Mouse (Mus musculus) megakaryocyte, embryonic 14.5 days (primary cell): Measurements from ENCODE around the gene Larp1b. TPM values are rescaled to one million over a fixed set of nuclear protein-coding genes. Genes with fewer than 3 reads are reported as not detected.

Experiments
- H3K27me3 ChIP-seq: replicated peaks from 2 replicates; pipeline ENCODE3; 2012; ENCODE audit warnings: inconsistent platforms
- H3K36me3 ChIP-seq: replicated peaks from 2 replicates; pipeline ENCODE3; 2012; ENCODE audit warnings: low read length, inconsistent platforms, mixed read lengths
- H3K4me1 ChIP-seq: 2 replicates; pipeline ENCODE4 v1.6.1; 2012; ENCODE audit warnings: inconsistent platforms
- H3K4me3 ChIP-seq: replicated peaks from 2 replicates; pipeline ENCODE3; 2012; ENCODE audit warnings: moderate library complexity, mild to moderate bottlenecking, inconsistent platforms
- H3K9me3 ChIP-seq: 2 replicates; pipeline ENCODE4 v1.6.1; 2012; ENCODE audit warnings: inconsistent platforms
- FLI1 ChIP-seq: IDR thresholded peaks from 2 replicates; pipeline ENCODE4 v1.6.1; 2012; ENCODE audit warnings: low read length, inconsistent platforms, mixed read lengths
- GATA1 ChIP-seq: IDR thresholded peaks from 3 replicates; pipeline ENCODE4 v1.6.1; 2012; ENCODE audit warnings: mixed read lengths, low read length, inconsistent platforms, borderline replicate concordance
- polyA plus RNA-seq: library from polyadenylated mRNA; stranded (reverse); fragments of >175 nt; gene quantifications from 2 replicates; pipeline ENCODE4 v1.2.3, GENCODE M21; 2012; ENCODE audit warnings: low replicate concordance; ENCODE audit not compliant: insufficient read depth

The Larp1b gene
- polyA plus RNA-seq, 1 experiment = 31.6 TPM

DNA sequence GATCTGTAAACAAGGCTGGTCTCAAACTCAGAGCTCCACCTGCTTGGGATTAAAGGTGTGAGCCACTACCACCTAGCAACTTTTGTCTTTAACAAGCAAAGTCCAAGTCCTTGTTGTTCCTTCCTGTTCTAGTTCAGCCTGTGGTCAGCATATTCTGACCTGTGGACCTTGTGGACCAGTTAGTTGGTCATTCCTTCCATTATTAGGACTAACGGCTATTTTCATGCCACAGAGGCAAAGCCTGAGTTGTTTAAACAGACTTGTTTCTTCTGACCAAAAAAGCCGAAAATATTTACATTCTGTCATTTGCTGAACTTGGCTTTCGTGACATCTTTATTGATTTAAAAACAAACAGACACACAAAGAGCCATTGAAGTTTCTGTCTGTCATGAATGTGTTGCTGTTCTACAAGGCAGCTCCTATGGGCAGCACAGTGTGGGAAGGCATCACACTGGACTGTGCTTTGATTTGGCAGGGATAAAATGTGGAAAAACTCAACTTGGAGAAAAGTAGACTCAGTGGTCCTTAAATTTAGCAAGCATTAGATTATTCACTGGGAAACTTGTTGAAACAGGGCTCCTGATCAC, 68.5 kb downstream of the Larp1b start:
- no peak for TF ChIP-seq FLI1
- TF ChIP-seq GATA1 = no peak
- Histone ChIP-seq H3K27me3 (no peaks in the 10 kb centered on the region), H3K36me3 (peaks cover 2% of the 10 kb centered on the region), H3K4me3 (no peak overlapping the region), H3K9me3 (no peaks in the 10 kb centered on the region), H3K4me1 (peaks cover 26% of the 10 kb centered on the region)

DNA sequence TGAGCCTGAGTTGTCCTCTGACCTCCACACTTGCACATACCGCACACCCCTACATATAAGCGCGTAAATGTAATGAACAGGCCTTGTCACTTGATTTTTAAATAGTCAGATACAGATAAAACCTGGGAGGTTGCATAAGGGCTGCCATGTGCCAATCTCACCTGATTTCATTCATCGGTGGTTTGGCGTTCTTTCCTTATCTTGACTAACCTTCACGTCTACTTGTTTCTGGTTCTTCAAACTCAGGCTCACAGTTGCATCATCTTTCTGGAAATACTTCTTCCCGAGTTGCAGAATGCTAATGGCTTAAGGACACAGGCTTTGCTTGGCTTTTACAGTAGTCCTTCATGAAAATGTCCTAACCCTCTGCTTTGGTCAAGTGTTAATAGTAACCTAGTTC, 71.1 kb downstream of the Larp1b start:
- Histone ChIP-seq H3K9me3 (no peaks in the 10 kb centered on the region), H3K4me1 (peaks cover 22% of the 10 kb centered on the region), H3K4me3 (no peak overlapping the region), H3K36me3 (peaks cover 5% of the 10 kb centered on the region), H3K27me3 (no peaks in the 10 kb centered on the region)
- no peak for TF ChIP-seq GATA1
- no peak for TF ChIP-seq FLI1

DNA sequence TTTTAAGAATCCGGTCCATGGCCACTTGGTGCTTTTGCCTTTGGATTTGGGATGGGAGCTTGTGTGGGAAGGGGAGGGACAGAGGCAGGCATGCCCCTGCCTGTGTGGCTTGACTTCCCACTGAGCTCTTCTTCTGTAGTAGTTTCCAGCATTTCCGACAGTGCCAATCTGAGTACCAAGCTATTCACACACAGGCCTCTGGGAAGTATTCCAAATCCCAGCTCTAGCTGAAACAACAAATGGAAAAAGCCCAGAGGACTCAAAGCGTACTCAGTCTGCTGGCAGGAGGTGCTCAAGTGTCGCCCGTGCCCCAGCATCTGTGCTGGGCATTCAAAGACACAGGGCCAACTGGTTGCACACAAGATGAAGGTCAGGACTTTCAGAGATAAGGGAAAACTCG, 72.4 kb downstream of the Larp1b start:
- peaks cover 13% of the 10 kb centered on the region for H3K4me1 ChIP-seq
- no peaks in the 10 kb centered on the region for H3K9me3 ChIP-seq
- H3K4me3 ChIP-seq = no peak overlapping the region
- TF ChIP-seq FLI1 (no peak), GATA1 (no peak)
- peaks cover 5% of the 10 kb centered on the region for H3K36me3 ChIP-seq
- no peaks in the 10 kb centered on the region for H3K27me3 ChIP-seq

DNA sequence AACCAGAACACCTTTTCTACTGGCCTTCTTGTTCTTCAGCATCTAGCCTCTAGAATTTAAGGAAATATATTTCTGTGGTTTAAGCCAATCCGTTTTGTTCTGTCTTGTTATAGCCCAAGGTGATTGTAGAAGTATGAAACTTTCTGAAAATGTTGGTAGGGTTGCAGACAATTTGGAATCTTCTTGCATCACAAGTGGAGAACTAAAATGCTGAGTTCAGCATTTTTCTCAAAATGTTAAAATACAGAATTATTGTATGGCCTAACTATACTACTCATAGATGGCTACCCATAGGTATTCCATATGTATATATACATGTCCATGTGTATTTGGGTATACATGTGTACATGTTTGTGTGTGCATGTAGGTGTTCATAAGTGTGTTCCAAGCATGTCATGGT, 81.1 kb downstream of the Larp1b start:
- Histone ChIP-seq H3K4me3 (no peak overlapping the region), H3K4me1 (peaks cover 3% of the 10 kb centered on the region; the same call in 1 of the 2 replicates), H3K9me3 (no peaks in the 10 kb centered on the region), H3K36me3 (no peaks in the 10 kb centered on the region), H3K27me3 (no peaks in the 10 kb centered on the region)
- TF ChIP-seq FLI1 = no peak
- TF ChIP-seq GATA1 = no peak

DNA sequence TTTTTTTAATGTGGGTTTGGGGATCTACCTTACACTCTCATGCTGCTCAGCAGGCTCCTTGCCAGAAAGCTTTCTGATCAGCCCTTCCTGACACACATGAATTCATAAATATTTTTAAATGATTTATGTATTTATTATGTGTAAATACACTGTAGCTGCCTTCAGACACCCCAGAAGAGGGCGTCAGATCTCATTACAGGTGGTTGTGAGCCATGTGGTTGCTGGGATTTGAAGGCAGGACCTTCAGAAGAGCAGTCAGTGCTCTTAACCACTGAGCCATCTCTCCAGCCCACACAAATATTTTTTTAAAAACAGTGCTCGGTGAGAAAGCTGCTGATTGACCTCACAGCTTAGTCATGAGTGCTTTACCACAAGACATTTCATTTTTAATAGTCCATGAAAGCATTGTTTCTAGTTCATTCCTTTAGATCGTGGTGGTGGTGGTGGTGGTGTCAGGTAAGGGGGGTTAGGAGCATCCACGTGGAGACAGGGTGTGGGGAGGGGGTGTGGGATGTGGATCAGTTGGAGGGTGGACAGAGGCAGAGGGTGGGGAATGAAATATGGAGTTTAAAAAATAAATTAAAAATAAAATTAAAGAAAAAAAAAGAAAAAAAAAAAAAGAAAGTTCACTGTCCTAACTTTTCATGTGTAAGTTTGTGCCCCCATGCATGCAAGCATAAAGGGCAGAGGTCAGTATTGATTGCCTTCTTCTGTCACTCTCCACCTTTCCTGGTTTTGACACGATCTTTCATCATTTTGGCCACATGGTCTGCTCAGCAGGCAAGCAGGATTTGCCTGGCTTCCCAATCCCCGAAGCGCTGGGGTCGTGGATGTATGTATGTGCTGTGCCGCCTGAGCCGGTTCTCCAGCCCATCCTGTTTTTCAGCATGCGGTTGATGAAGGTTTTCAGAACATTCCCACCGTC, 81.9 kb downstream of the Larp1b start:
- no peak overlapping the region for H3K4me3 ChIP-seq
- no peak for TF ChIP-seq FLI1
- TF ChIP-seq GATA1 = no peak
- H3K9me3 ChIP-seq = no peaks in the 10 kb centered on the region

DNA sequence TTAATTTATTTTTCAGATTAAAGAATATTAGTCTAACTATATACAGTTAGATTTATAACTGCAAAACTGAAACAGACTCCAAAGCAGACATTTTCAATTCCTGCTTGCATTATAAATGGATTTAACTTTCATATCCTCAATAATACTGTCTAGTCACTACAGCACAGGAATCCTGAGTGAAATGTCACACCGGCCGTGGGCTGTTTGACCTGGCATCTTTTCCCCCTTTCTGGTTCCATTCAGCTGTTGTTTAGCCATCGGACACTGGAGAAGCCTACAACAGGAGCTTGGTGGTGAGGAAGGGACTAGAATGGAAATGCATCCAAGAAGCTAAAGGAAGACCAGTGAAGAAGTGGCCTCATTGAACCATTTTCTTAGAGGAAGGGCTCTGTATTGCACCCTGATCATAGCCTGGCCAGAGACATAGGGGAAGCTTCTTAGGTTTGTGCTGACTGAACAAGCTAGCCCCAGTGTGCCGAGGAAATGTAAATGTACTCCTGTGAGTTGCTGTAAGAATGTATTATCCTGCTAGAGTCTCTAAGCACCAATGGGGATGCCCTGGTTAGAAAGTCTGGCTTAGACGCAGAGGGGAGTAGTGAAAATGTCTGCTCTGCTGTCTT, 88.8 kb downstream of the Larp1b start:
- H3K4me1 ChIP-seq = peaks cover 7% of the 10 kb centered on the region; the same call in 1 of the 2 replicates
- no peak for TF ChIP-seq GATA1
- no peak for TF ChIP-seq FLI1
- H3K36me3 ChIP-seq = peaks cover 2% of the 10 kb centered on the region
- no peaks in the 10 kb centered on the region for H3K9me3 ChIP-seq
- no peaks in the 10 kb centered on the region for H3K27me3 ChIP-seq
- no peak overlapping the region for H3K4me3 ChIP-seq

More for the DNA sequence above, 81.9 kb downstream of the Larp1b start:
- Histone ChIP-seq H3K4me1 (peaks cover 3% of the 10 kb centered on the region; the same call in 1 of the 2 replicates), H3K27me3 (no peaks in the 10 kb centered on the region), H3K36me3 (no peaks in the 10 kb centered on the region)

DNA sequence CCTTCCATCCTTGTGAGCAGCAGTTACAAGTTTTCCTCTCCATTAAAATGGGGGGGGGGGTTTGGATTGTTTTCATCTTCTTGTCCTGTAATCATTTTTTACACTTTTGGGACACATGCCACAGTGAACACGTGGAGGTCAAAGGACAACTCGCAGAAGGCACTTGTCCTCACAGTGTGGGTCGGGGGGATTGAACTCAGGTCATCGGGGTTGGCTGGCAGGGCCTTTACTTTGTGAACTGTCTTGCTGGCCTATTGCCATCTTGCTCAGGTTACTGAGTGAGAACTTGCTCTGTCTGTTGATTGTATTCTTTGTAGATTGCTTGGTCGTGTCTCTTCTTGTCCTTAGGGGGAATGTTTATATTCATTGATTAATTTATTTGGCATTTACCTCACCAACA, 91.6 kb downstream of the Larp1b start:
- TF ChIP-seq FLI1 (no peak), GATA1 (no peak)
- no peak overlapping the region for H3K4me3 ChIP-seq
- no peaks in the 10 kb centered on the region for H3K9me3 ChIP-seq
- no peaks in the 10 kb centered on the region for H3K27me3 ChIP-seq
- peaks cover 2% of the 10 kb centered on the region for H3K36me3 ChIP-seq
- H3K4me1 ChIP-seq = peaks cover 18% of the 10 kb centered on the region

DNA sequence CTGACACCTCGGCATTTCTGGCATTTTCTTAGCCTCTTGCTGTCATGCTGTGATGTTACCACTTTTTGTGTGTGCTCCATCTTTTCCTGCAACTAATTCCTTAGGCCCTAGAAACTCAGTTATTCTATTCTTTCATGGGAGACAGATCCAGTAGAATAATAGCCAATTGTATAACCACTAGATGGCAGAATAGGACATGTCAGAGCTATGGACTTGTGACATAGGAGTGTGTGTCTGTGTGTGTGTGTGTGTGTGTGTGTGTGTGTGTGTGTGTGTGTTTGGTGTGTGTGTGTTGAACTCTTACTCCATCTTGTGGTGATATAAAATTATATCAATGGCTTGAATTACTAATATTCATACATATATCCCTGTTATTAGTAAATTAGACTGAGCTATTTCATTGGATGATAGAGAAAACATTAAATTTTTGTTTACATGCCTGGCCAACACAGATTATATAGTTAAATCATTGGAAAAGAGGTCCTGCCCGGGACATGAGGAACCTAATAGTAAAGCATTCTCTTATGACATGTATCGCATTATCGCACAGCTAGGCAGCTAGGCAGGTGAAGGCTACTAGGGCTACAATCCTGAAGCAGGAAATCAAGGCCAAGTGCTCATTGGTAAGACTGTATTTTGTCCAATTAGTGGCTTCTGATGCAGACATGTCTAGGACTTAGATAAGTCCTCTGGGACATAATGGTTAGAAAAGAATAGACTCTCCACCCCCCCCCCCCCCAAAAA, 92.7 kb downstream of the Larp1b start:
- Histone ChIP-seq H3K36me3 (peaks cover 2% of the 10 kb centered on the region), H3K27me3 (no peaks in the 10 kb centered on the region), H3K4me1 (peaks cover 18% of the 10 kb centered on the region), H3K4me3 (no peak overlapping the region), H3K9me3 (no peaks in the 10 kb centered on the region)
- TF ChIP-seq GATA1 (no peak), FLI1 (no peak)

DNA sequence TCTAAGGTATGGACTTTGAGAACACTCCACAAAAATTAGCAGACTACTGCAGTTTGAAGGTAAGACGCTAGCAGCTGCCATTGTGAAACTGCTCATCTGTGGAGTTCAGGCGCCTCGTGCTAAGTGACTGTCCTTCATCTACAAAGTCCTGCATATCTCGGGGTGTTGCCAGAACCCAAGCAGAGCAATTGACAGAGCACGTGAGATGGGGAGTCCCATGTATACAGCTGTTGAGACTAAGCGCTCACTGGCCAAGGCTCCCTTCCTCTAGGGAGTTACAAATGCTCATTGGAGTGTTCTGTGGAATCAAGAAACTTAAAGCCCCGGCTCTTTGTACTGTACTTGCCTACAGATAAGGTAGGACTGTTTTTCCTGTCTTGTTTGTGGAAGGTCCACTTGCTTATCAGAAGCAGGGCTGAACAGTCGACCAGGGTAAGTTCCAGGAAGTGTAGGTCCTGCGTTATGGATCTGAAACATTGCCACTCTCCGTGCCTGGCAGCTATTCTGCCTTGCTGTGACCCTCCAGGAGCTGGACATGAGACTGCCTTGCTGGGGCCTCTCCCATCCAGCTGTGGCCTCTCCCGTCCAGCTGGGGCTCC, 94.2 kb downstream of the Larp1b start:
- H3K36me3 ChIP-seq = peaks cover 2% of the 10 kb centered on the region
- peaks cover 16% of the 10 kb centered on the region for H3K4me1 ChIP-seq
- no peaks in the 10 kb centered on the region for H3K27me3 ChIP-seq
- no peaks in the 10 kb centered on the region for H3K9me3 ChIP-seq
- TF ChIP-seq FLI1 = no peak
- no peak for TF ChIP-seq GATA1
- H3K4me3 ChIP-seq = peak overlapping the region; percentile 65
